Mouse (Mus musculus) brain, embryonic 14.5 days (tissue): Measurements from ENCODE around the gene T2.

Experiments used
- CTCF ChIP-seq: fragments of 200-500 bp; IDR thresholded peaks from 2 replicates; pipeline ENCODE4 v1.5.1; 2012; ENCODE audit warnings: inconsistent platforms, mild to moderate bottlenecking, moderate library complexity, borderline replicate concordance; ENCODE audit not compliant: insufficient read depth, insufficient read length; ENCODE audit errors: extremely low read depth
- POLR2A ChIP-seq: fragments of 200-500 bp; IDR thresholded peaks from 2 replicates; pipeline ENCODE4 v1.6.1; 2012; ENCODE audit warnings: mild to moderate bottlenecking, inconsistent platforms, borderline replicate concordance; ENCODE audit not compliant: poor library complexity, insufficient read depth, insufficient read length, severe bottlenecking; ENCODE audit errors: extremely low read depth

DNA sequence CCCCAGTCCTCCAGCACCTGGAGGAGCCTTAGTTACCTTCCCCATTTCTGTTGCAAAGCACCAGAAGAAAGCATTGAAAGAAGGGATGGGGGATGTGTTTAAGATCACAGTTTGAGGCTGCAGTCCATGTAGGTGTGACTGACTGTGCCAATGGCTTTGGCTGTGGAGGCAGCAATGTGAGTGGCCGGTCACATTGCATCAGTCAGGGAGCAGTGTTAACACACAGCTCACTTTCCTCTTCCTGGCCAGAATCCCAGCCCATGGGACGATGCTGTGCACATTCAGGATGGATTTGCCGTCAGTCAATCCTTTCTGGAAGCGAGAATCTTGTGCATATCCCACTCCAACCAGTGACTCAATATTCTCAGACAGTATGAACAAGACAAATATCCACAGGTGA lies 6.9 kb upstream of the T2 start:
- TF ChIP-seq POLR2A (no peak), CTCF (no peak)
